Mouse (Mus musculus): Measurements from ENCODE around the gene Kdelr3.

DNA sequence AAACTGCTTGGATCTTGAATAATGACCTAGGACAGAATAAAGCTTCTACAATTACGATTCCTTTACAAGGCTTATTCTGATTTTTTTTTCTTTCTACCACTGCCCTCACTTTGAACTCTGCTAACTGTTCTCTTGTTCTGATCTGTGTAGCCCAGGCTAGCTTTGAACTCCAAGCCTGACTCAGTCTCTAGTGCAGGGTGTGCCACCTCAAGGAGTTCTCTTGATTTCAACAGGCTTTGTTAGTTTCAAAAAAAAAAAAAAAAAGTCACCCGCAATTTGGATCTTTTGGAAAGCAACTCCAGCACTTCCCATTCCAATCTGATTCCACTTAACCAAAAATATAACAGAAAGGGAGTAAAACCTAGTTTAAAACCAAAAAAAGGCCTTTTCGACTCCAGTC is 29.3 kb downstream of the Kdelr3 start:
- TF ChIP-seq POLR2A (IDR thresholded peaks at IDR 0.05; ENCODE audit: control insufficient read depth, extremely low read depth, insufficient read depth, low read length, poor library complexity) (no peak), CTCF (IDR thresholded peaks at IDR 0.05; ENCODE audit: borderline replicate concordance, control insufficient read depth, extremely low read depth, insufficient read depth, low read length, poor library complexity) (no peak)

Data from thymus, adult 2 months (tissue).